Mouse (Mus musculus): ENCODE measurements at regions not wholly inside any gene's neighbourhood (a gene's known extent, or its start where the extent isn't known, plus 50 kb on each side); places are given as distances from the start of the nearest gene placed in this dataset.

GRCm38 (mm10) chr13:53945681-53946080, 109.8 kb downstream of the Drd1 start:
- H3K79me2 ChIP-seq (ENCODE audit: control insufficient read depth, insufficient read depth): no peaks in the 10 kb centered on the region
- H3K27me3 ChIP-seq (ENCODE audit: control insufficient read depth, insufficient read depth, insufficient read length): no peaks in the 10 kb centered on the region
- no peak for TF ChIP-seq USF1 (IDR thresholded peaks at IDR 0.05; ENCODE audit: low read depth)
- TF ChIP-seq MYOG (IDR thresholded peaks at IDR 0.05; ENCODE audit: control insufficient read depth, extremely low read depth, insufficient read length): no peak
- TF ChIP-seq MYOD1 (IDR thresholded peaks at IDR 0.05; ENCODE audit: control insufficient read depth, insufficient read length, low read depth): no peak
- no peak for TF ChIP-seq FOSL1 (IDR thresholded peaks at IDR 0.05; ENCODE audit: insufficient read depth, low read length, poor library complexity, severe bottlenecking)
- no peak for TF ChIP-seq CEBPB (IDR thresholded peaks at IDR 0.05; ENCODE audit: low read depth)
- no peak for TF ChIP-seq CTCF (IDR thresholded peaks at IDR 0.05; ENCODE audit: control insufficient read depth, insufficient read depth, insufficient read length)
- TF ChIP-seq MAX (IDR thresholded peaks at IDR 0.05): no peak
- H3K79me3 ChIP-seq (ENCODE audit: low read depth): no peaks in the 10 kb centered on the region
- H3K36me3 ChIP-seq (ENCODE audit: control insufficient read depth, insufficient read depth): no peaks in the 10 kb centered on the region
- no peak overlapping the region for H3K4me3 ChIP-seq (ENCODE audit: insufficient read depth, poor library complexity, severe bottlenecking)
- no peak overlapping the region for H3ac ChIP-seq (ENCODE audit: control insufficient read depth, insufficient read length, low read depth)

GRCm38 (mm10) chr13:53941005-53941747, 114.3 kb downstream of the Drd1 start:
- no peak overlapping the region for H3ac ChIP-seq (ENCODE audit: control insufficient read depth, insufficient read length, low read depth)
- H3K79me3 ChIP-seq (ENCODE audit: low read depth): no peaks in the 10 kb centered on the region
- no peaks in the 10 kb centered on the region for H3K27me3 ChIP-seq (ENCODE audit: control insufficient read depth, insufficient read depth, insufficient read length)
- no peak for TF ChIP-seq MAX (IDR thresholded peaks at IDR 0.05)
- no peak for TF ChIP-seq MYOD1 (IDR thresholded peaks at IDR 0.05; ENCODE audit: control insufficient read depth, insufficient read length, low read depth)
- no peak for TF ChIP-seq CTCF (IDR thresholded peaks at IDR 0.05; ENCODE audit: control insufficient read depth, insufficient read depth, insufficient read length)
- no peak for TF ChIP-seq MYOG (IDR thresholded peaks at IDR 0.05; ENCODE audit: control insufficient read depth, extremely low read depth, insufficient read length)
- no peak for TF ChIP-seq CEBPB (IDR thresholded peaks at IDR 0.05; ENCODE audit: low read depth)
- no peak for TF ChIP-seq FOSL1 (IDR thresholded peaks at IDR 0.05; ENCODE audit: insufficient read depth, low read length, poor library complexity, severe bottlenecking)
- TF ChIP-seq USF1 (IDR thresholded peaks at IDR 0.05; ENCODE audit: low read depth): no peak
- H3K4me3 ChIP-seq (ENCODE audit: insufficient read depth, poor library complexity, severe bottlenecking): no peak overlapping the region
- no peaks in the 10 kb centered on the region for H3K36me3 ChIP-seq (ENCODE audit: control insufficient read depth, insufficient read depth)
- no peaks in the 10 kb centered on the region for H3K79me2 ChIP-seq (ENCODE audit: control insufficient read depth, insufficient read depth)

GRCm38 (mm10) chr13:53935174-53935699, 120.3 kb downstream of the Drd1 start:
- H3K36me3 ChIP-seq (ENCODE audit: control insufficient read depth, insufficient read depth): no peaks in the 10 kb centered on the region
- no peaks in the 10 kb centered on the region for H3K79me2 ChIP-seq (ENCODE audit: control insufficient read depth, insufficient read depth)
- peaks cover 4% of the 10 kb centered on the region for H3K27me3 ChIP-seq (ENCODE audit: control insufficient read depth, insufficient read depth, insufficient read length)
- no peak overlapping the region for H3K4me3 ChIP-seq (ENCODE audit: insufficient read depth, poor library complexity, severe bottlenecking)
- H3ac ChIP-seq (ENCODE audit: control insufficient read depth, insufficient read length, low read depth): no peak overlapping the region
- no peaks in the 10 kb centered on the region for H3K79me3 ChIP-seq (ENCODE audit: low read depth)
- TF ChIP-seq CTCF (IDR thresholded peaks at IDR 0.05; ENCODE audit: control insufficient read depth, insufficient read depth, insufficient read length): no peak
- TF ChIP-seq MAX (IDR thresholded peaks at IDR 0.05): no peak
- no peak for TF ChIP-seq MYOG (IDR thresholded peaks at IDR 0.05; ENCODE audit: control insufficient read depth, extremely low read depth, insufficient read length)
- TF ChIP-seq USF1 (IDR thresholded peaks at IDR 0.05; ENCODE audit: low read depth): no peak
- no peak for TF ChIP-seq MYOD1 (IDR thresholded peaks at IDR 0.05; ENCODE audit: control insufficient read depth, insufficient read length, low read depth)
- no peak for TF ChIP-seq FOSL1 (IDR thresholded peaks at IDR 0.05; ENCODE audit: insufficient read depth, low read length, poor library complexity, severe bottlenecking)
- TF ChIP-seq CEBPB (IDR thresholded peaks at IDR 0.05; ENCODE audit: low read depth): no peak

GRCm38 (mm10) chr13:53934457-53934856, 121.0 kb downstream of the Drd1 start:
- TF ChIP-seq FOSL1 (IDR thresholded peaks at IDR 0.05; ENCODE audit: insufficient read depth, low read length, poor library complexity, severe bottlenecking) (no peak), CEBPB (IDR thresholded peaks at IDR 0.05; ENCODE audit: low read depth) (no peak), MAX (IDR thresholded peaks at IDR 0.05) (no peak), MYOG (IDR thresholded peaks at IDR 0.05; ENCODE audit: control insufficient read depth, extremely low read depth, insufficient read length) (no peak), MYOD1 (IDR thresholded peaks at IDR 0.05; ENCODE audit: control insufficient read depth, insufficient read length, low read depth) (no peak), CTCF (IDR thresholded peaks at IDR 0.05; ENCODE audit: control insufficient read depth, insufficient read depth, insufficient read length) (no peak), USF1 (IDR thresholded peaks at IDR 0.05; ENCODE audit: low read depth) (no peak)
- no peaks in the 10 kb centered on the region for H3K79me3 ChIP-seq (ENCODE audit: low read depth)
- H3K36me3 ChIP-seq (ENCODE audit: control insufficient read depth, insufficient read depth): no peaks in the 10 kb centered on the region
- H3ac ChIP-seq (ENCODE audit: control insufficient read depth, insufficient read length, low read depth): no peak overlapping the region
- no peaks in the 10 kb centered on the region for H3K79me2 ChIP-seq (ENCODE audit: control insufficient read depth, insufficient read depth)
- no peak overlapping the region for H3K4me3 ChIP-seq (ENCODE audit: insufficient read depth, poor library complexity, severe bottlenecking)
- peaks cover 4% of the 10 kb centered on the region for H3K27me3 ChIP-seq (ENCODE audit: control insufficient read depth, insufficient read depth, insufficient read length)

GRCm38 (mm10) chr13:53926128-53926527, 129.4 kb downstream of the Drd1 start:
- Histone ChIP-seq H3K4me3 (ENCODE audit: insufficient read depth, poor library complexity, severe bottlenecking) (no peak overlapping the region), H3K27me3 (ENCODE audit: control insufficient read depth, insufficient read depth, insufficient read length) (no peaks in the 10 kb centered on the region), H3ac (ENCODE audit: control insufficient read depth, insufficient read length, low read depth) (no peak overlapping the region), H3K36me3 (ENCODE audit: control insufficient read depth, insufficient read depth) (no peaks in the 10 kb centered on the region), H3K79me3 (ENCODE audit: low read depth) (no peaks in the 10 kb centered on the region), H3K79me2 (ENCODE audit: control insufficient read depth, insufficient read depth) (no peaks in the 10 kb centered on the region)
- TF ChIP-seq MYOG (IDR thresholded peaks at IDR 0.05; ENCODE audit: control insufficient read depth, extremely low read depth, insufficient read length): no peak
- TF ChIP-seq CEBPB (IDR thresholded peaks at IDR 0.05; ENCODE audit: low read depth): no peak
- TF ChIP-seq MAX (IDR thresholded peaks at IDR 0.05): no peak
- TF ChIP-seq USF1 (IDR thresholded peaks at IDR 0.05; ENCODE audit: low read depth): no peak
- TF ChIP-seq MYOD1 (IDR thresholded peaks at IDR 0.05; ENCODE audit: control insufficient read depth, insufficient read length, low read depth): no peak
- TF ChIP-seq CTCF (IDR thresholded peaks at IDR 0.05; ENCODE audit: control insufficient read depth, insufficient read depth, insufficient read length): no peak
- TF ChIP-seq FOSL1 (IDR thresholded peaks at IDR 0.05; ENCODE audit: insufficient read depth, low read length, poor library complexity, severe bottlenecking): no peak

Data from C2C12 (cell line).